Mouse (Mus musculus): ENCODE data around the gene Slc27a5. TPM values are rescaled to one million over a fixed set of nuclear protein-coding genes. Genes with fewer than 3 reads are reported as not detected.

The Slc27a5 gene
- total RNA-seq, 2 experiments from 2014 or later = not detected

DNA sequence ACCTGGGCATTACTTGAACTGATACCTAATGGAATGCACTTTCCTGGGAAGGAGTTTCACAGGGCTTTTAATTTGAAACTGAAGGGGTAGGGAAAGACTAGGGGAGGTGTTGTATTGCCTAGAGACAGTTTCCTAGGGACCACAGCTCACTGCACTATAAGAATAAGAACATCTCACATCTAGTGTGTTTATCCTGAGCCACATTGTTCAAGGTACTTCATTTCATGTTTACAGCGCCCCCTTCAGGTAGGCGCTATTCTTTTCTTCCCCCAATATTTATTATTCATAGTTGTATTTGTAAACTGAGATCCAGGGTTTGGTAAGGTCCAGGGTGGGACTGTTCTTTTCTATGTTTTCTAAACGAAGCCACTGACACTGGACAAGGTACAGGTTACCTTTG lies 5.8 kb downstream of the Slc27a5 start:
- intact Hi-C loops (cut with DNase I) = no loop called here
- peak in 1 of 2 experiments; percentile 38 for DNase-seq

DNA sequence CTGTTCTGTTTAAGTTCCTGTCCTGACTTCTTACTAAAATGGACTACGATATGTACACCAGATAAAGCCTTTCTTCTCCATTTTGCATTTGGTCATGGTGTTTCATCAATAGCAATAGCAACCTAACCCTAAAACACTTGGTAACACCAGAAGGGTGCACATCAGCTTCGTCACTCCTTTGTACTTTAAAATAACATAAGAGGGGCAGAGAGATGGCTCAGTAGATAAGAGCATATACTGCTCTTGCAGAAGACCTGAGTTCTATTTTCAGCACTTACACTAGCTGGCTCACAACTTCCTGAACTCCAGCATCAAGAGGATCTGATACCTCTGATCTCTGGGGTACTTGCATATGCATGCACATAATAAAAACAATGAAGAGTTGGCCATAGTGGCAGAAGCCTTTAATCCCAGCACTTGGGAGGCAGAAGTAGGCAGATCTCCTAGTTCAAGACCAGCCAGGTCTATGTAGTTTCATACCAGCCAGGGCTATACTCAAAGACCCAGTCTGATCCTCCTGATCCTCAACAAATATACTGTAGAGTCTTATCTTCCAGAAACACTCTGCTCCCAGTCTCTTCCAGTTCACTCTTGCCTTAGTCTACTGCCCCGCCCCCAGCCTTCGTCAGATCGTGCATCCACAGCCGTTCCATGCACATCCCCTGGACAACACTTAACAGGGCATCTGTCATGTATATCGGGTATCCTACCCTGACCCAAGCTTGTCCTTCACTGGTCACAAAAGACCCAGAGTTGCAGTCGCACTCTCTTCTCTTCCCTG lies 10.4 kb downstream of the Slc27a5 start:
- no peak for DNase-seq
- intact Hi-C loops (cut with DNase I) = no loop called here

DNA sequence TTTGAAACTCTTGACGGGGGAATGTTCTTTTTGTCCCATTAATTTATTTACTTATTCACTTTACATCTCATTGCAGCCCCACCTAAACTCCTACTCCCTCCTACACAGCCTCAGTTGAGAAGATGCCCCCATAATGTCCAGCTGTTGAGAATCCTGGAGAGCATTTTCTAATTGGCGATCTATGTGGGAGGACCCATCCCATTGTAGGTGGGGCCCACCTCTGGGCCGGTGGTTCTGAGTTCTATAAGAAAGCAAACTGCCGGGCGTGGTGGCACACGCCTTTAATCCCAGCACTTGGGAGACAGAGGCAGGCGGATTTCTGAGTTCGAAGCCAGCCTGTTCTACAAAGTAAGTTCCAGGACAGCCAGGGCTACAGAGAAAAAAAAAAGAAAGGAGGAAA lies 11.1 kb downstream of the Slc27a5 start:
- intact Hi-C loops (cut with DNase I) = no loop called here
- DNase-seq = no peak

DNA sequence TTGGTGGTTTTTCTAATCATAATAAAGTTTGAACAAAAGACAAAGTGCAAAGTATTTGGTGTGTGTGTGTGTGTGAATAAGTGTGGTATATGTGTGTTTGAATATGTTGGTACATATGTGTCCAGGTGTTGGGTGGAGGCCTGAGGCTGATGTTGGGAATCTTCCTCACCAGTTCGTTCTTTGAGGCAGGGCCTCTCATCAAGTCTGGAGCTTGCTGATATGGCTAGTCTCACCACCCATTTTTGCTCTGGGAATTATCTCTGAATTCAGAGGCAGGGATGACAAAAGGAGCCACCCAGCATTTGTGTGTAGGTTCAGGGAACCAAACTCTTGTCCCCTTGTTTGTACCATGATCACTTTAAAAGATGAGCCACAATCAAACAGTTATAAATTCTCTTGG lies 12.3 kb downstream of the Slc27a5 start:
- no peak for DNase-seq
- intact Hi-C loops (cut with DNase I) = no loop called here

DNA sequence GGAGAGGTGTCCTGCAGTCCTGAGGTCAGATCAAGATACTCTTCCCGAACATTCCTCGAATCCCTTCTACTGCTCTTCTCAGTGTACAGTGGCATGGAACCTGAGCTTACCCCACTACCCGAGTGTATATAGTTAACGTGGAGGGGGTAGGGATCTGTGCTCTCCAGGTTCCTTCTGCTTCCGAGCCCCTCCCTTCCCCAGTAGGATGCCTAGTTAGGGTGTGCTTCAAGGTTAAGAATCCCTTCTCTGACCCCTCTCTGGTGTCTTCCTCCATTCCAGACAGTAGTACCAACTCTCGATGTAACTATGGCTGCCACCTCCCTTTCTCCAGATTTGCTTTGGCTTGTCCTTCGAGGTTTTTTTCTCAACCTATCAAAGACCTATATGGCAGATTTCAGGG lies 17.7 kb downstream of the Slc27a5 start:
- intact Hi-C loops (cut with DNase I) = no loop called here

DNA sequence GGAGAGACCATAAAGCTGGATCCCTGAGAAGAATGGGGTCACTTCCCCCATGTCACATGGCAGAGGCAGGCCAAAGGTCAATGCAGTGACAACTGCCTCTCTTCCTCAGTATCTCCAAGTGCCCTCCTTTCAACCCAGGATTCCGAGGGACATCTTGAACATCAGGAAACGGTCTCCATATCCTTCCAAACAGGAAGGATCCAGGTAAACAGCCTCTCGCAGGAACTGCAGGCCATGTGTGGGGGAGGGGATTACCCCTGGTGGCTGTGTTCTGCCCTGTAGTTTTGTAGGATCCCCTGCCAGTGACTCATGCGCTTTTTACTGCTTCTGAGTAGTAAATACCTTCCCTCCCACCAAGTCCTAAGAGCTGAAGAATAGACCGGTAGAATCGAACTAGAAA lies 18.2 kb downstream of the Slc27a5 start:
- intact Hi-C loops (cut with DNase I) = loop anchor here (2.0 to 5.0 kb wide), 3 partner anchors 29 to 58 kb away; partner anchors contain the start of gene Ube2m
- no peak for DNase-seq

More for the DNA sequence above, 17.7 kb downstream of the Slc27a5 start:
- no peak for DNase-seq

DNA sequence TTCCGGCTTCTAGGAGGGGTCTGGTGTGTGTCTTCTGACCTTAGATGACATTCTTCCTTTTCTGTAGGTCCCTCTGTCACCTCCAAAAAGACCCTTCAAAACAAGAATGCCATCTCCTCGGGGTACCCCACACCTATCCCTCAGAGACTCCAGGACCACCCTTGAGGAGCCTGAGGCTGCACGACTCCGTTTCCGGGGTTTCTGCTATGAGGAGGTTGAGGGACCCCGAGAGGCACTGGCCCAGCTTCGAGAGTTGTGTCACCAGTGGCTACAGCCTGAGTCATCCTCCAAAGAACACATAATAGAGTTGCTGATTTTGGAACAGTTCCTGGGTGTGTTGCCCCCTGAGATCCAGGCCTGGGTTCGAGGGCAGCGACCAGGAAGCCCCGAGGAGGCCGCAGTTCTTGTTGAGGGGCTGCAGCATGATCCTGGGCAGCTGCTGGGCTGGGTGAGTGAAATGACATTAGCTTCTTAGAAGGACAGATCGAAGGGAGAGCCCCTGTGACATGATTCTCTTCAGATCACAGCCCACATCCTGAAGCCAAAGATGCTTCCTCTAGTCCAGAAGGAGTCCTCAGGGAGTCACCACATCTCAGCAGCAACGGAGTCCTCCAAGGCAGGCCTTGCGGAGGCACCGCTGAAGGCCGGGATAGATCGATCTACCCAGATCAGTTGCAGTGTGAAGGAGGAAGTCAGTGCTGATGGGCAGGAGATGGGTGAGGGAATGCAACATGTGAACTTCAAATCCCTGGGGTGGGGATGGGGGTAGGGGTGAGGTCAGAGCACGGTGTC lies 18.9 kb downstream of the Slc27a5 start:
- DNase-seq = no peak
- intact Hi-C loops (cut with DNase I) = loop anchor here (1.0 to 5.0 kb wide), 4 partner anchors 30 to 58 kb away; partner anchors contain the start of genes Rps5 and Ube2m

DNA sequence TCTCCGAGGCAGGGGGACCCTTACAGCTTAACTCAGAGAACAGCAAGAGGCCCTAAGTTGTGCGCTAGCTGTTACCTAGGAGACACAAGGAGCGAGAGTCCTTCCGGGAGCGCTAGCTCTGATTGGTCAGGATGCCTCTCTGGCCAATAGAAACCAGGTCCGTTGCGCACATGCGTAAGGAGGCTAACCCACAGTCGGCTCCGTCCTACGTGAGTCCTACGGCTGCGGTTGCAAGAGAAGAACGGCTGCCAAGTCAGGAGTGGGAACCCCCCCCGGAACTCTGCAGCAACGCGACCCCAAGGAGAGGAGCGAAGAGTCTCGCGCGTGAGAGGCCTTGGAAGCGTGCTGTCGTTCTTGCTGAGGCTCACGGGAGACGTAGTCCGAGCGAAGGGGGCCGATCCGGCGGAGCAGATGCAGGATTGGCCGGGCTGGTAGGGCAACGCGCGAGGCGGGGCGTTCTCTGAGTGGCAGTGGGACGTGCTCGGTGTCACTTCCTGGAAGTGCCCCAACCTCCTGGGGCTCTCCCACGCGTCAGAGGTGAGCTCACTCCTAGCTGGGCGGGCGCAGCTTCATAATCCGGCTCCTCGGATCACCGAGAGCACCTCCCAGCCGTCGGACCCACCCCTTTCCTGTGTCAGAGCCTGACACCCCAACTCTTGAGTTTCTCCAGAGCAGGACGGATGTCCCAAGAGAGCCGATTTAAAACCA lies 20.2 kb downstream of the Slc27a5 start, which contains the start of gene Zfp446:
Gene Zfp446, plus strand, starts transcription at position 167 of the 708 bp plus-strand sequence.
- peak; percentile 97 to 98 for DNase-seq
- intact Hi-C loops (cut with DNase I) = loop anchor here (1.0 to 5.0 kb wide), 5 partner anchors 12 to 59 kb away; partner anchors contain the start of genes Rps5 and Ube2m

DNA sequence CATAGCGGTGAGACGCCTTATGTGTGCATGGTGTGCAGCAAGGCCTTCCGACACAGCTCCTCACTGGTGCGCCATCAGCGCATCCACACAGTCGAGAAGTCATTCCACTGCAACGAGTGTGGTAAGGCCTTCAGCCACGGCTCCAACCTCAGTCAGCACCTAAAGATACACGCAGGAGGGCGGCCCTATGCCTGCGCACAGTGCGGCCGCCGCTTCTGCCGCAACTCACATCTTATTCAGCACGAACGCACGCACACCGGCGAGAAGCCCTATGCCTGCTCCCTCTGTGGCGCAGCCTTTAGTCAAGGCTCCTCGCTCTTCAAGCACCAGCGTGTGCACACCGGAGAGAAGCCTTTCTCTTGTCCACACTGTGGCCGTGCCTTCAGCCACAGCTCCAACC lies 27.1 kb downstream of the Slc27a5 start:
- no peak for DNase-seq

DNA sequence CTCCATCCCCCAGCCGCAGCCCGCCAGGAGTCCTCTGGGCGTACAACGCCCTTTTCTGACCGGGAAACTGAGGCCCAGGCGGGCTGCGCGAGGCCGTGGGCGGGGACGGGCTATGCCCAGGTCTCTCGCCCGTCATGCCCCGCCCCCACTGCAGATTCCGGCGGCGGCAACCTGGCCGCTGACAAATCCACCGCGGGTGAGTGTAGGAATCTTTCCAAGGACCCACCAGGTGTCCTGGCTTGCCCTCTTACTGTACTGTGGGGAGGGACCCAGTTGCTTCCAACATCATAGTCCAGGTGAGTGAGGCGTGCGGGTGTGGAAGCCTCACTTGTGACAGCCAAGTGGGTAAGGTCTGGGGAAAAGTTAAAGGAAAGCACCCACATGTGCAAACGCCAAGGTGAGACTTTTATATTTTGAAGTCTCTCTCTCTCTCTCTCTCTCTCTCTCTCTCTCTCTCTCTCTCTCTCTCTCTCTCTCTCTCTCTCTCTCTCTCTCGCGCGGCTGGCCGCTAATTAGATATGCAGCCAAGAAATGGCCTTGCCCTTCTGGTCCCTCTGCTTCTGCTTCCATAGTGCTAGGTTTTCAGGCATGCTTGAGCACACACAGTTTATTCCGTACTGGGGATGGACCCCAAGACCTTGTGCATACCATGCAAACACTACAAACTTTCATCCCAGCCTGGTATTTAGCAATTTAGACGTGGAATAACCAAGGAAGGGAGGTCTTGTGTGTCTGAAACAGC lies 31.7 kb downstream of the Slc27a5 start:
- intact Hi-C loops (cut with DNase I) = loop anchor here (1.0 kb wide), 1 partner anchor 11 kb away; the partner anchor contains the start of gene Zfp446
- DNase-seq = peak in 1 of 2 experiments; percentile 63

More for the DNA sequence above, 27.1 kb downstream of the Slc27a5 start:
- intact Hi-C loops (cut with DNase I) = no loop called here

DNA sequence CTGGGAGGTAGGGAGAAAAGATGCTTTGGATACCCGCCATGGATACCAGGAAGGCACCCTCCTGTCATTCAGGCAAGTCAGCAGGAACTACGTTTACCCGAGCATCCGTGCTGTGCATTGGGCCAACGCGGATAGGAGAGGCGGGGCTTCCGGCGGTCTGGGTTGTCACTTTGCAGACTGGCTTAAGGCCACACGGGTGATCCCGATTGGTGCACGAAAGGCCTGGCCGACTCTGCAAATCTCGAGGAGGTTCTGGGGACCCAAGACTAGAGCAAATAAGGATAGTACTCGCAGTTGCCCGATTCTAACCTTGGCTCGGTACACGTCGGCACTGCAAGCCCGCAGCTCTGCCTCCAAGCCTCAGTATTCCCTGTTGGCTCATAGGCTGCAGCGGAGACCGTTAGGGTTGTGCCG lies 32.3 kb downstream of the Slc27a5 start, which contains the start of gene Zfp324:
Gene Zfp324, plus strand, starts transcription at position 161 of the 414 bp plus-strand sequence.
- intact Hi-C loops (cut with DNase I) = loop anchor here (1.0 to 2.0 kb wide), 2 partner anchors 12 to 15 kb away; partner anchors contain the start of gene Zfp446
- DNase-seq = peak; percentile 87 to 88

DNA sequence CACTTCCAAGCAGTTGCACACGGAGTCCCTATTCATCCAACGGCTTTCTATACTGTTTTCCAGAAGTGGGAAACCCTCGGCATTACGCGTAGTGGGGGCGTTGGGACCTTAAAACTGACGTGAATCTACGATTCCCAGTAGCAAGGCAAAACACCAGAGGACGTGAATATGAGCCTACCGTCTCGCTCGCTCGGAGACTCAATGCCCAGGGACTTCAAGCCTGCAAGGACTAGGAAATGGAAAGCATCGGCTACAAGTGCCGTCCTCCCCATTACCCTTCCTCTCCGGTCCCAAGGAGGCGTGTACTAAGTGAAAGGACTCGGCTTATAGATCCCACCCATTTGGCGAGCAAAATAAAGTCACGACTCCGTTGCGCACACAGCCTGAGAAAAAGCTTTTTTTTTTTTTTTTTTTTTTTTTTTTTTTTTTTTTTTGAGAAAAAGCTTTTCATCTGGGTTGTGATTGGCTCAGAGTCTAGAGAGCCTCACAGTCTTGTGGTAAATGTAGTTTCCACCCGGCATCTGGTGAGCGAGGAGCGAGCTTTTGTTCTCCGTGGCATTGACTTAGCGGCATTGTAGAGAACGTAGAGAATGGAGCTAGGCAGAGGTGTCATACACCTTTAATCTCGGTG lies 36.4 kb downstream of the Slc27a5 start:
- intact Hi-C loops (cut with DNase I) = no loop called here
- peak; percentile 40 to 51 for DNase-seq

DNA sequence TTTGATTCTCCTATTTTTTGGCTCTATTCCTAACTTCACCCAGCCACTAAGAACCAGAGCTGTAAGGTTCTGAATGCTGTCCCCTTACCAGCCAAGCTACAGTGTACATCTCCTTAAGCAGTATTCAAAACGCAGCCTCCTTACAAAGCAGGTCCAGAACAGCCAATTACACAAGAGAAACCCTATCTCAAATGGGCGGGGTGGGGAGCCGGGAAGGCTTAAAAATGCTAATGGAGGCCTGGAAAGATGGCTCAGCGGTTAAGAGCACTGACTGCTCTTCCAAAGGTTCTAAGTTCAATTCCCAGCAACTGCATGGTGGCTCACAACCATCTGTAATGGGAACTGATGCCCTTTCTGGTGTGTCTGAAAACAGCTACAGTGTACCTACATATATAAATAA lies 38.3 kb downstream of the Slc27a5 start:
- intact Hi-C loops (cut with DNase I) = loop anchor here (1.0 kb wide), 1 partner anchor 9 kb away; no protein-coding TSS in a partner anchor

DNA sequence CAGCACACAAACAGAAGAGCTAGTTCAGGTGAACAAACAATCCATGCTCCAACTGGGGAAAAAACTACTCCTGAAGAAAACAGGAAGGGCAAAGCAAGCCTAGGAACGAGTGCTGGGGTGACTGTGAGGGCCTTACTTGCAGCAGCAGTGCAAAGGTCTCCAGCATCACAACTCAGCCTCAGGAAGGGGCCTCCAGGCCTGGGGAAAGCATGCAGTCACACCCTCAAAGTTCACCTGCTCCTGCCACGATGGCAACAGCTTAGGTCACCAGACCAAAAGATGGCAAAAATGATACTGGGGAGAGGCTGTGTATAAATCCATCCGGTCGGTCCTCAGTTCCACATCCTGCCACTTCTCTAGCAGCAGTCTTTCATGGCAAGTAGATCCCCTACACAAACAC lies 39.0 kb downstream of the Slc27a5 start:
- no peak for DNase-seq
- intact Hi-C loops (cut with DNase I) = loop anchor here (1.0 kb wide), 1 partner anchor 9 kb away; no protein-coding TSS in a partner anchor

More for the DNA sequence above, 38.3 kb downstream of the Slc27a5 start:
- DNase-seq = no peak

DNA sequence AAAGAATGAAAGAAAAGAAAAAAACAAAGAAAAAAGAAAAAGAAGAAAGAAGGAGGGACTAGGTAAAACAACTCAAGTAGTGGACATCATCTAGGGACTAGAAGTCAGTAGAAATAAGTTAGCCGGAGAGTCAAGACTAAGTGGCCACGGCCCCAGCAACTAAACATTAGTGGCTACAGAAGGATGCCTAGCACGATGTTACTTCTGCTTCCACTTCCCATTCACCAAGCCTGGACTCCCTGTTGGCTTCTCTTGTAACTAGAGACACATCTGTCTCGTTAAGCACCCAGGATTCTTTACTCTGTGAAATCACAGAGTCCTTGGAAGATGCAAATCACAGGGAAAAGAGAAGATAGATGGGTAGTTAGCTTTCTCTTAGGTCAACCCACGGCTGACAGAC lies 40.5 kb downstream of the Slc27a5 start:
- intact Hi-C loops (cut with DNase I) = no loop called here

DNA sequence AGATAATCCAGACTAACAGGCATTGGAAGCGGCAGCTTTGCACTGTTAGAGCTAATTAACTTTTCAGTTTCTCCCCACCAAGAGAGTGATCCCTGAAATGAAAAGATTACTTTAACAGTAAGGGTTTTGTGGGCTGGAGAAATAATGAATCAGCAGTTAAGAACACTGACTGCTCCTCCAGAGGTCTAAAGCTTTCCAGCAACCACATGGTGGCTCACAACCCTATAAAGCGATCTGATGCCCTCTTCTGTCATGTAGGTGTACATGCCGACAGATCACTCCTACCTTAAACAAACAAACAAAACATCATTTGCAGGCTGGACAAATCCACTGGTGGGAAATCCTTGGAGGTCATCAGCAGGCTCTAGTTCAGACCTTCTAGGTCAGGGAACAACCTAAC lies 43.1 kb downstream of the Slc27a5 start:
- DNase-seq = no peak
- intact Hi-C loops (cut with DNase I) = no loop called here

More for the DNA sequence above, 40.5 kb downstream of the Slc27a5 start:
- DNase-seq = no peak

DNA sequence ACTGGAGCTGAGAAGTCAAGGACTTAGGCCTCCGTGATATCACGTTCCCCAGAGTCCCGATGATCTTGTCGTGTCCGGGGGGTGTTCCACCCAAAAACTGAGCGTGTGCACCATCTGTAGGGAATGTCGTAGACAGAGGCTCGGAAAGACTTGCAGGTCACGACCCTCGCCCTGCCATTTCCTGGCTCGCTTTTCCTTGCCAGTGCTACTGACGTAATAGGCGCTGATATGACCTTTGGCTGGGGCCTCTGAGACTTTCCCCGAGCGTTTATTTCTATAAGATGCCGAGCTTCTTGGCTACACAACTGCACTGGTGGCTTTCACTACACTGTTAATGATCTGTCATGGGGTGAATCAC lies 48.1 kb downstream of the Slc27a5 start:
- intact Hi-C loops (cut with DNase I) = loop anchor here (1.0 to 2.0 kb wide), 4 partner anchors 9 to 29 kb away; partner anchors contain the start of genes Rps5 and Zfp324

DNA sequence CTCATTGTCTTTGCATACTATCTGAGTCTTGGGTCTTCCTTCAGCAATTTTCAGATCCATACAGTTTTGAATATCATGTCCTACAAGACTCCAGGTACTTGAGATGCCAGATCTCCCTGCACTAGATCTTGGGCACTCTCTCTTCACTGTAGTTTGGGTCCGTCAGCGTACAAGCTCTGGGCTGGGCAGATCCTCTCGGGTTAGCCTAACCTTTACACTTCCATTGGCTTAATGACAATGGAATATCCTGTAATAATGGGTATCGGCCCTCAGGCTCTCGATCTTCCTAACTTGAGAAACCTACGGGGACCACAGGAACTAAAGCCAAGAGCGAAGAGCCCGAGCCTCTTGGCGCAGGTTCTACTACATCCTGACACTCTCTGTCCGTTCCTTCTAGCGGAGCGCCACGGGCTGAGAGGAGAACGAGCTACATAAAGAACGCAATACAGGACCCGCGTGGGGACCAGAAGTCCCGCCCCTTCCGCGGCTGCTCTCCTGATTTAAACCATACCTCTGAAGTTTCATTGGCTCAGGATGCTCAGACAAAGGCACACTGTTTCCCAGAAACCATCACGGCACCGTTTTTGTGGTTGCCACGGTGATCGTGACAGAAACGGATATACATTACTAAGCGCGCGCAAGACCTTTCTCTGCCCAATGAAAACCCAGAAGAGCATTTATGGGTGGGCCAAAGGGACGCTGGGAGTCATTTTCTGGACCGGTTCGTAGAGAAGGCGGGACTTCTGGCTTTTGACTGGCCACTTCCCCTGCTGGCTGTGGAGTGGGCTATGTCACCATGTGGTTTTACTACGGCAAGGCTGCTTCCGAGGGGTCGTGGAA lies 48.7 kb downstream of the Slc27a5 start:
- intact Hi-C loops (cut with DNase I) = loop anchor here (2.0 kb wide), 2 partner anchors 26 to 30 kb away; partner anchors contain the start of gene Rps5
- DNase-seq = peak; percentile 85 to 87

More for the DNA sequence above, 48.1 kb downstream of the Slc27a5 start:
- no peak for DNase-seq
